Mouse (Mus musculus) megakaryocyte, embryonic 14.5 days (primary cell): ENCODE data around the gene Dab2ip.

Source experiments
- FLI1 ChIP-seq: IDR thresholded peaks from 2 replicates; pipeline ENCODE4 v1.6.1; 2012; ENCODE audit warnings: low read length, inconsistent platforms, mixed read lengths
- GATA1 ChIP-seq: IDR thresholded peaks from 3 replicates; pipeline ENCODE4 v1.6.1; 2012; ENCODE audit warnings: mixed read lengths, low read length, inconsistent platforms, borderline replicate concordance

GRCm38 (mm10) chr2:35591961-35592724 lies 34.1 kb downstream of the Dab2ip start:
- no peak for TF ChIP-seq GATA1
- no peak; the same call in 1 of the 2 replicates for TF ChIP-seq FLI1
